Mouse (Mus musculus): ENCODE results near the gene Gm11492.

- no peak for TF ChIP-seq POLR2A (IDR thresholded peaks at IDR 0.05; ENCODE audit: low read depth, low read length)
- no peak for TF ChIP-seq CTCF (IDR thresholded peaks at IDR 0.05; ENCODE audit: extremely low read depth, insufficient read length, insufficient replicate concordance, low read depth, low read length)
These were observed 50.5 kb downstream of the Gm11492 start, which contains the start of gene Hsf5 for GRCm38 (mm10) chr11:87616790-87617474.

Measured in small intestine, adult 2 months (tissue).